Mouse (Mus musculus): ENCODE measurements around the gene Cyp2d26.

Gene Cyp2d26

DNA sequence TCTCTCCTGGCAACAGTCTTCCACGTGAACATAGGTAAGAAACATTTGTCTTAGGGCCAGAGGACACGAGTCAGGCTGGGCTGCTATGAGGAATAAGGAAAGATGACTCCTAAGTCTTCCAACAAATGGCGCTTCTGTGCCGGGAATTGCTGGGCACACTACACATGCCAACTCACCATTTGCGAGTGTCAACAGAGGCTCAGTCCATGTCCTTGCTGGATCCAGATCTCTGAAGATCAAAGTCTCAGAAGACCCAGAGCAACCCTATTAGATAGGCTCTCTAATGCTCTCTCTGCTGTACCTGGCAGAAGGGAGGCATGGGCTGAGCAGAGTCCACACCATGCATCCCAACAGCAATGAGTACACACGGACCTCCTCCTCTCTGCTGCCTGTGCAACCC, 29.2 kb downstream of the Cyp2d26 start:
- in situ Hi-C loops (cut with MboI; ENCODE audit: low sequenced_read_pairs), result no loop called here

GRCm38 (mm10) chr15:82763631-82764420, 30.3 kb downstream of the Cyp2d26 start, which contains the start of gene Cyp2d40:
Gene Cyp2d40 (minus strand): TSS chr15:82764183.
- in situ Hi-C loops (cut with MboI; ENCODE audit: low sequenced_read_pairs), result no loop called here

- in situ Hi-C loops (cut with MboI; ENCODE audit: low sequenced_read_pairs), result no loop called here
Measured at GRCm38 (mm10) chr15:82748141-82748540, 46.0 kb downstream of the Cyp2d26 start.

DNA sequence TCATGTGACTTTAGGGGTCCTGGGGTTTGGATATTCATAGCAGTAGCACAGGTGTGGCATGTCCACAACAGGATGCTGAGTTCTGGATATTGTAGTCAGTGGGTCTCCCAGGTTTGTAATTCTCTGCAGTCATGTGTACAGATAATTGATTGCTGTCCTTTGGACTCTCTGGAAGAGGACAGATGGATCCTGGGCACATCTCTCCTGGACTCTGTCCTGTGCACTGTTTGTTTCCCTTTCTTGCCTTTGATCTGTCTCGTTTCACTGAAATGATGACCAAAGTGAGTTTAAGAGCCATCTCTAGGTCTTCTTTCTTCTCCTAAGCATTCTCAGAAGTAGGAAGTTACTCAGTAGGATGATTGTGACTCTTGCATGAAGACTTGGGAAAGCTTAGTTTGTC, 46.6 kb downstream of the Cyp2d26 start:
- in situ Hi-C loops (cut with MboI; ENCODE audit: low sequenced_read_pairs), result no loop called here
